Mouse (Mus musculus) midbrain, postnatal 0 days (tissue): ENCODE measurements around the gene Fez2. TPM values are rescaled to one million over a fixed set of nuclear protein-coding genes. Genes with fewer than 3 reads are reported as not detected.

Source experiments
- ATAC-seq: fragments of 200-750 bp; cut with Nextera tagmentation; 2 replicates; pipeline ENCODE4 v1.8.0; 2017; ENCODE audit warnings: moderate number of reproducible peaks, mild to moderate bottlenecking, moderate TSS enrichment, moderate library complexity; ENCODE audit not compliant: low FRiP score
- DNase-seq: peaks from one replicate; pipeline ENCODE4 v3.0.0-alpha.2; 2015; ENCODE audit warnings: low spot score
- H3K27ac ChIP-seq: fragments of 300-500 bp; sonication (generic); 2 replicates; pipeline ENCODE4 v1.5.1; 2014; ENCODE audit warnings: low read depth, mild to moderate bottlenecking, low read length, mixed read lengths
- H3K27me3 ChIP-seq: fragments of 300-500 bp; sonication (generic); 2 replicates; pipeline ENCODE4 v1.6.1; 2014; ENCODE audit warnings: low read length, control low read depth, mixed read lengths; ENCODE audit not compliant: insufficient read depth
- H3K36me3 ChIP-seq: fragments of 300-500 bp; sonication (generic); 2 replicates; pipeline ENCODE4 v1.6.1; 2014; ENCODE audit warnings: low read length, control low read depth, mixed read lengths; ENCODE audit not compliant: insufficient read depth
- H3K4me1 ChIP-seq: fragments of 300-500 bp; sonication (generic); 2 replicates; pipeline ENCODE4 v1.6.1; 2014; ENCODE audit warnings: mild to moderate bottlenecking, control low read depth, antibody characterized with exemption, low read length, mixed read lengths; ENCODE audit not compliant: insufficient read depth
- H3K4me2 ChIP-seq: fragments of 300-500 bp; sonication (generic); 2 replicates; pipeline ENCODE4 v1.6.1; 2014; ENCODE audit warnings: low read depth, mild to moderate bottlenecking, low read length, mixed read lengths; ENCODE audit not compliant: poor library complexity, severe bottlenecking
- H3K4me3 ChIP-seq: fragments of 300-500 bp; sonication (generic); 2 replicates; pipeline ENCODE4 v1.5.1; 2014; ENCODE audit warnings: low read depth, mild to moderate bottlenecking, low read length, moderate library complexity
- H3K9ac ChIP-seq: fragments of 300-500 bp; sonication (generic); replicated peaks from 2 replicates; pipeline ENCODE4 v1.6.1; 2014; ENCODE audit warnings: mild to moderate bottlenecking, low read length, moderate library complexity, mixed read lengths; ENCODE audit not compliant: poor library complexity, severe bottlenecking
- H3K9me3 ChIP-seq: fragments of 300-500 bp; sonication (generic); 2 replicates; pipeline ENCODE4 v1.6.1; 2016; ENCODE audit warnings: low read length, control low read depth
- CTCF ChIP-seq: IDR thresholded peaks from 2 replicates; pipeline ENCODE4 v1.5.1; 2016; ENCODE audit warnings: antibody characterized with exemption, mild to moderate bottlenecking
- WGBS: fragments of 180-500 bp; shearing (Covaris S2); extraction: QIAGEN DNeasy Blood & Tissue Kit; methylation state at CpG from one replicate; pipeline ENCODE4 v1.1.7; 2014; 5-methylcytosine and 5-hydroxymethylcytosine counted together
- polyA plus RNA-seq: library from polyadenylated mRNA; unstranded; fragments of >200 nt; fragmentation: Nextera tagmentation; extraction: Ambion mirVana; gene quantifications from 2 replicates; pipeline ENCODE4 v1.2.1, GENCODE M21; 2015
- total RNA-seq: library from RNA; depleted of rRNA; stranded (reverse); fragments of >200 nt; gene quantifications from 2 replicates; pipeline ENCODE4 v1.2.3, GENCODE M21; 2014; rRNA removed

Fez2 gene
- total and polyA plus RNA-seq, 2 experiments from 2014 or later, result 51.6 to 60.4 TPM

DNA sequence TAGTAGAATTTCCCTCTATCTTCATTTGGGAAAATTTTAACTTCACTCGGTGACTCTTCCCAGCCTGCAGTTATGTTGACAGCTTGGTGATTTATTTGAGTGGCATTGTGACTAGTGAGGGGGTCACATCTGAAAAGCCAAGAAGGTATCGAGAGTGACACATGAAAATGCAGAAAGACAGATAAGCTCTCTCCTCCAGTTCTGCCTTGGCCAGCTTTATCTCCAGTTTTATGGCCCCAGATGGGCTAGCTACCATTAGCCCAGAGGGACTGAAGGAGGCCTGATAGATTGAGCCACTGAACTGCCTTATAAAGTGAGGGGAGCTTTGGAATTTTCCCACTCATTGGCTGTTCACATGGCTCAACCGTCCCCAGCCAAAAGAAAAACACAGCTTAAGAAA, 89.7 kb downstream of the Fez2 start:
- ATAC-seq, result no peak
- no peak for TF ChIP-seq CTCF
- Histone ChIP-seq H3K27ac (no peak overlapping the region), H3K36me3 (no peaks in the 10 kb centered on the region), H3K9ac (no peak overlapping the region), H3K27me3 (no peaks in the 10 kb centered on the region), H3K4me3 (no peak overlapping the region), H3K9me3 (no peaks in the 10 kb centered on the region), H3K4me2 (no peak overlapping the region), H3K4me1 (no peaks in the 10 kb centered on the region)
- 65% methylated on average over 3 of the region's 3 CpGs for WGBS
- DNase-seq, result no peak

DNA sequence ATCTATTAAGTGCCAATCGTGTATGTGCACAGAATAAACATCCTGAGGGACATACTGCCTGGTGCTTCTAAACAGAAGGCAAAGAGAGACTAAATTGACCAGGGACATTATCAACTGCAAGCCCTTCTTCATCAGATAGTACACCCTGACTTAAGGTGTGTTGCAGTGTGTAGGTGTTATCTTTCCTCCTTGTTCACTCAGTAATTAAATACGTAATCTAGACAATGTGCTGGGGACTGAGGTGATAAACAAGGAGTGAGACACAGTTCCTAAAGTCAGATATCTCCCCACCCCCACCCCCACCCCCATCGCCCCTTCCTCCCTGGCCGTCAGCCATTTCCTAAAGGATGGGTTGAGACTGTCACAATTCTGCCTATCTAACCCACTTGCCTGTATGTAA, 90.8 kb downstream of the Fez2 start:
- 93% methylated on average over 4 of the region's 4 CpGs for WGBS
- ATAC-seq (no peak), DNase-seq (no peak)
- H3K27ac ChIP-seq, result no peak overlapping the region
- H3K9ac ChIP-seq, result no peak overlapping the region
- no peak overlapping the region for H3K4me2 ChIP-seq
- H3K4me1 ChIP-seq, result no peaks in the 10 kb centered on the region
- H3K9me3 ChIP-seq, result no peaks in the 10 kb centered on the region
- no peak overlapping the region for H3K4me3 ChIP-seq
- TF ChIP-seq CTCF, result no peak
- H3K27me3 ChIP-seq, result no peaks in the 10 kb centered on the region
- H3K36me3 ChIP-seq, result no peaks in the 10 kb centered on the region

DNA sequence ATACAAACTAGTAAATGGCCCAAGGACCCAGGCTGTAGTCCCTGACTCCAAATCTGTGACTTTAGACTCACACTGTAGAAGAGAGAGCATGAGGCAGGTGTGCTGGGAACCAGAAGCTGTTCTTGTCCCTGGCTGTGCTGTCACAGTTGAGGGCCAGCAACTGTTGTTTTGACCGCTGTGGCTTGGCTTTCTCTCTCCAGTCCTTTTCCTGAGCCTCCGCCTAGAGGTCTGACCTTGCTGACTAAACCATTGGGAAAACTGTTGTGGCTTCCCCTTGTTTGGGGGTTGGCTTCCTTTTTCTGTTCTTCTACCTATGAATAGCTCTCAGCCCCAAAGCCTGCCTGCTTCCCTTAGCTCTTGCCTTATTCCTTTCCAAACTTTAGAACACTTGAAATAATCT, 91.6 kb downstream of the Fez2 start:
- Histone ChIP-seq H3K4me1 (no peaks in the 10 kb centered on the region), H3K9me3 (no peaks in the 10 kb centered on the region), H3K36me3 (no peaks in the 10 kb centered on the region), H3K27me3 (no peaks in the 10 kb centered on the region), H3K27ac (no peak overlapping the region), H3K9ac (no peak overlapping the region), H3K4me3 (no peak overlapping the region), H3K4me2 (no peak overlapping the region)
- 85% methylated on average over 2 of the region's 2 CpGs for WGBS
- TF ChIP-seq CTCF, result no peak
- DNase-seq (no peak), ATAC-seq (no peak)

DNA sequence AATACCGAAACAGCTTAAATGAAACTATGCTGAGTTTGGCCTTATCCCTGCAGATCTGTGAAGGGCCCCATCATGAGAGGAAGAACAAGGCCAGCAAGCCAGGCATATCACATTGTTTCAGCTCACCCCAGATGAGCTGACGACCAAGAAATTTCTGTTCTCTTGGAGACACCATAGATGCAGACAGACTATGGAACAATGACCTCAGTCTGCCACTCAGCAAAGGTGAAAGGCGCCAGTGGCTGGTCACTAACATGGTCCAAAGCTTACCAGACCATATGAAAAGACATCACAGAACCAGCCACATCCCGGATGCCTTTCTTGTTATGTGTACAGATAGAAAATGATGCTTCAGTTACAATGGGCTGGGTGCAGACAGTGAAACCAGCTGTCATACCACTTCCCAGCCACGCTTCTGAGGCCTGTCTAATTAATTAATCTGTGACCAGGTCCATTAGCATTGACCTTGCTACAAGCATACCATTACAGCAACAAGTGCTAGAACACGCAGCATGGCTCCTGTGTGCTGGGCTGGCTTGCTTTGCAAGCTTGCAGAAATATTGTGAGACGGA, 92.1 kb downstream of the Fez2 start:
- DNase-seq, result no peak
- Histone ChIP-seq H3K36me3 (no peaks in the 10 kb centered on the region), H3K9me3 (no peaks in the 10 kb centered on the region), H3K4me1 (no peaks in the 10 kb centered on the region), H3K4me2 (no peak overlapping the region), H3K9ac (no peak overlapping the region), H3K27ac (no peak overlapping the region), H3K27me3 (no peaks in the 10 kb centered on the region), H3K4me3 (no peak overlapping the region)
- TF ChIP-seq CTCF, result no peak
- WGBS, result 67% methylated on average over 7 of the region's 7 CpGs
- ATAC-seq, result no peak

DNA sequence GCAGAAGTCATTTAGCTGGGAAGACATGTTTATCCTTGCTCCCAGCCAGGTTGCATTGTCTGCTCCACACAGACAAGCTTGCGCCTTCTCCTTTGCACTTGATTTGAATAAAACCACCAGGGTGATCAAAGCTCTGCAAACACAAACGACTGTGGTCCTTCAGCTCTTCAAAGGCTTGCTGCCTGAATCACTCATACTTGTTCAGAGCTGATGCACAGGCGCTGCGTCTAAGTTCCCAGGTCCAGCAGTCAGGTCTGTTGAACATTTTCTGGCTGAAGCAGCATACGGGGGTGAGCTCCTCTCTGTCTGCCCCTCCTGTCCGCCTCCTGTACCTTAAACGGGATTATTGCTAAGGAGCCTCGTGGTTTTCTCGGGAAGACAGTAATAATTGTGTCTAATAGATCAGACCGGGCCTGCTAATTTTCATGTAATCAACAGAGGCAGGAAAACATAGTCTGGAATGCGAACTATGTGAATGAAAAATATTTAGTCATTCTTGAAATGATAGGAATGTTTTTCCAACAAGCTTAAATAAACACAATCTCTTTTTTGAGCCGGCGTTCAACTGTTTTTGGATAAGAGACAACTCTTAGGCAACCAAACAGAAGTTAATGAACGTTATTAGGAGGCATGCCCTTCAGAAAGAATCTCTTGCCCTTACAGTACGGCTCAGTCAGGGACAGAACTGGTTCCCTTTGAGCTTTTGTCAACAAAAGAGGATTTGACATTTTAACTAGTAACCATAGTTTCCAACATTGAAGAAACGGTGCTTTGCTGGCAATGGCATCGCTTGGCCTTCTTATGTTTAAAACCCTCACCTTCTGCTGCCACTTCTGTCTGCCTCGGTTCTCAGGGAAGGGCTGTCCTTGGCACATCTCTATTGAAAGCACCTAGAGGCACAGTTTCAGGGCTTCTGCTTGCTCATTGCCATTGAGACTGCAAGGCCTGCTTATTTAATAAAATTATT, 95.3 kb downstream of the Fez2 start:
- H3K4me1 ChIP-seq, result no peaks in the 10 kb centered on the region
- ATAC-seq (no peak), DNase-seq (no peak)
- H3K4me3 ChIP-seq, result no peak overlapping the region
- H3K9me3 ChIP-seq, result no peaks in the 10 kb centered on the region
- TF ChIP-seq CTCF, result no peak
- 35% methylated on average over 18 of the region's 18 CpGs for WGBS
- H3K9ac ChIP-seq, result no peak overlapping the region
- no peak overlapping the region for H3K4me2 ChIP-seq
- no peak overlapping the region; the same call in 1 of the 2 replicates for H3K27ac ChIP-seq
- no peaks in the 10 kb centered on the region for H3K36me3 ChIP-seq
- H3K27me3 ChIP-seq, result no peaks in the 10 kb centered on the region

DNA sequence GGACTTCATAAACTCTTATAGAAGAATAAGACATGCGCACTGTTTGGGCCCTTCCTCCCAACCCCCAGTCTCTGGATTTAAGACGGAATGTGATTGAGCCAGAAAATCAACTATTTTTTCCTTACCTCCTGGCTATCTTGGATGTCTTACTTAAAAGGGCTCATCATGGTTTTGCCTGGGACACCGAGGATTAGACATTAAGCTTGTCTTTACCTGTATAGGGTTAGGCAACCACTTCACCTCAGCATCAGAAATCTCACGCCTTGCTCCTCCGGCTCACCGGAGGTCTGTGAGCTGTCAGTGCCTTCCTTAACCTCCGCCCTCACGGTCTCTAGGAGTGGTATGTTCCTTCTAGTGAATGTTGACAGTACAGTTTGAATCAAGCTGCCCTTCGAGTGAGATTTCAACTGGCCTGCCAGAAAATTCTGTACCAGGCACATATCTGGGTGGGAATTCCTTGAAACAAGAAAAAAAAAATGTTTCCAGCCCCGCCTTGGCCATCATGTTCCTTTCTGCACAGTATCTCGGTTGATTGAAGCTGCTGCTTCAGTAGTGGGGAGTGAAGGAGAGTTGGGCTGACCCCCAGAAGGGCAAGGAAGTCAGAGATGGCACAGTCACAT, 96.6 kb downstream of the Fez2 start:
- no peaks in the 10 kb centered on the region for H3K36me3 ChIP-seq
- no peak overlapping the region for H3K4me2 ChIP-seq
- H3K9me3 ChIP-seq, result no peaks in the 10 kb centered on the region
- H3K27ac ChIP-seq, result no peak overlapping the region
- no peaks in the 10 kb centered on the region for H3K27me3 ChIP-seq
- TF ChIP-seq CTCF, result no peak
- H3K4me1 ChIP-seq, result no peaks in the 10 kb centered on the region
- H3K4me3 ChIP-seq, result no peak overlapping the region
- ATAC-seq (no peak), DNase-seq (no peak)
- H3K9ac ChIP-seq, result no peak overlapping the region
- 91% methylated on average over 11 of the region's 11 CpGs for WGBS

Other genes with a start within 250 kb of the Fez2 start
- 108 and 119 TPM in 2 replicates for gene Crim1, start 217.9 kb downstream of the Fez2 start, total RNA-seq
- 13.1 and 16.5 TPM in 2 replicates for gene Crim1, start 217.9 kb downstream of the Fez2 start, polyA plus RNA-seq
- 11.1 and 11.6 TPM in 2 replicates for gene Vit, start 89.9 kb upstream of the Fez2 start, total RNA-seq
- 12.4 and 13.7 TPM in 2 replicates for gene Vit, start 89.9 kb upstream of the Fez2 start, polyA plus RNA-seq